Mouse (Mus musculus): Measurements from ENCODE around the gene Hcar2. TPM values are rescaled to one million over a fixed set of nuclear protein-coding genes. Genes with fewer than 3 reads are reported as not detected.

Gene Hcar2
- polyA plus RNA-seq, 1 experiment from 2014 or later: 1.0 TPM

Other genes with a start within 250 kb of the Hcar2 start
- 30.6 and 33.7 TPM in 2 replicates for gene Clip1, start 180.9 kb downstream of the Hcar2 start, polyA plus RNA-seq (2015; fragmentation: Nextera tagmentation; extraction: Ambion mirVana)
- gene Zcchc8, start 144.4 kb downstream of the Hcar2 start, polyA plus RNA-seq (2015; fragmentation: Nextera tagmentation; extraction: Ambion mirVana): 83.8 and 86.3 TPM in 2 replicates
- gene Rsrc2, start 116.1 kb downstream of the Hcar2 start, polyA plus RNA-seq (2015; fragmentation: Nextera tagmentation; extraction: Ambion mirVana): 129 and 144 TPM in 2 replicates
- 16.2 and 18.2 TPM in 2 replicates for gene Kntc1, start 115.8 kb downstream of the Hcar2 start, polyA plus RNA-seq (2015; fragmentation: Nextera tagmentation; extraction: Ambion mirVana)
- gene Hcar1, start 14.5 kb upstream of the Hcar2 start, polyA plus RNA-seq (2015; fragmentation: Nextera tagmentation; extraction: Ambion mirVana): 0.27 and 0.38 TPM in 2 replicates
- 141 and 142 TPM in 2 replicates for gene Denr, start 41.7 kb upstream of the Hcar2 start, polyA plus RNA-seq (2015; fragmentation: Nextera tagmentation; extraction: Ambion mirVana)
- 1.0 and 1.5 TPM in 2 replicates for gene Gm43518, start 61.9 kb upstream of the Hcar2 start, polyA plus RNA-seq (2015; fragmentation: Nextera tagmentation; extraction: Ambion mirVana)
- 7.3 and 8.0 TPM in 2 replicates for gene Ccdc62, start 65.2 kb upstream of the Hcar2 start, polyA plus RNA-seq (2015; fragmentation: Nextera tagmentation; extraction: Ambion mirVana)
- gene Hip1r, start 108.1 kb upstream of the Hcar2 start, polyA plus RNA-seq (2015; fragmentation: Nextera tagmentation; extraction: Ambion mirVana): 9.8 and 11.0 TPM in 2 replicates
- 32.4 and 32.8 TPM in 2 replicates for gene Vps37b, start 166.8 kb upstream of the Hcar2 start, polyA plus RNA-seq (2015; fragmentation: Nextera tagmentation; extraction: Ambion mirVana)
- gene Abcb9, start 230.3 kb upstream of the Hcar2 start, polyA plus RNA-seq (2015; fragmentation: Nextera tagmentation; extraction: Ambion mirVana): 38.3 and 39.3 TPM in 2 replicates
- gene Ogfod2, start 246.8 kb upstream of the Hcar2 start, polyA plus RNA-seq (2015; fragmentation: Nextera tagmentation; extraction: Ambion mirVana): 35.6 and 41.8 TPM in 2 replicates